Mouse (Mus musculus): ENCODE measurements at regions not wholly inside any gene's neighbourhood (a gene's known extent, or its start where the extent isn't known, plus 50 kb on each side); places are given as distances from the start of the nearest gene placed in this dataset.
"Not testable (repeated sequence)": the region's sequence is repeated elsewhere in the genome, so short reads cannot be mapped to it uniquely, and the experiment has no call there.

- peak; percentile 23 for DNase-seq
These were observed 65.3 kb downstream of the Gm15023 start for GRCm38 (mm10) chrX:135112109-135112508.

GRCm38 (mm10) chrX:135110866-135111265, 66.6 kb downstream of the Gm15023 start:
- peak; percentile 63 for DNase-seq

- no peak for DNase-seq
These were observed 75.8 kb downstream of the Gm15023 start for GRCm38 (mm10) chrX:135101594-135101993.

GRCm38 (mm10) chrX:135098101-135098500, 79.3 kb downstream of the Gm15023 start:
- DNase-seq: no peak

GRCm38 (mm10) chrX:135096206-135096605, 81.2 kb downstream of the Gm15023 start:
- no peak for DNase-seq

GRCm38 (mm10) chrX:135091074-135091473, 82.1 kb upstream of the Zmat1 start:
- DNase-seq: peak; percentile 51

- DNase-seq: not testable (repeated sequence)
These were observed 78.1 kb upstream of the Zmat1 start for GRCm38 (mm10) chrX:135087068-135087579.

GRCm38 (mm10) chrX:135086564-135086963, 77.6 kb upstream of the Zmat1 start:
- not testable (repeated sequence) for DNase-seq

GRCm38 (mm10) chrX:135085770-135086553, 77.0 kb upstream of the Zmat1 start:
- not testable (repeated sequence) for DNase-seq

GRCm38 (mm10) chrX:135080380-135081158, 71.6 kb upstream of the Zmat1 start:
- DNase-seq: no peak

GRCm38 (mm10) chrX:135079388-135079787, 70.4 kb upstream of the Zmat1 start:
- DNase-seq: no peak

GRCm38 (mm10) chrX:135075903-135076302, 66.9 kb upstream of the Zmat1 start:
- DNase-seq: no peak

- DNase-seq: no peak
These were observed 60.4 kb upstream of the Zmat1 start for GRCm38 (mm10) chrX:135069448-135069847.

- no peak for DNase-seq
These were observed 51.2 kb upstream of the Zmat1 start for GRCm38 (mm10) chrX:135060184-135060583.

- no peak for DNase-seq
These were observed 49.9 kb upstream of the Zmat1 start for GRCm38 (mm10) chrX:135058949-135059348.
